Mouse (Mus musculus) olfactory bulb, adult 2 months (tissue): ENCODE data around the gene Egln1.

Experiments used
- CTCF ChIP-seq: fragments of 200-500 bp; IDR thresholded peaks from 2 replicates; pipeline ENCODE4 v1.5.1; 2012; ENCODE audit warnings: low read depth, mild to moderate bottlenecking, low read length, moderate library complexity; ENCODE audit not compliant: insufficient read depth
- POLR2A ChIP-seq: fragments of 200-500 bp; IDR thresholded peaks from 2 replicates; pipeline ENCODE4 v1.6.1; 2012; ENCODE audit warnings: mild to moderate bottlenecking, low read depth, low read length, moderate library complexity; ENCODE audit not compliant: insufficient read depth

GRCm38 (mm10) chr8:124925544-124926266 is 23.4 kb downstream of the Egln1 start:
- no peak for TF ChIP-seq CTCF
- no peak for TF ChIP-seq POLR2A
